Mouse (Mus musculus) Patski (cell line): ENCODE measurements at regions not wholly inside any gene's neighbourhood (a gene's known extent, or its start where the extent isn't known, plus 50 kb on each side); places are given as distances from the start of the nearest gene placed in this dataset.

Experiments
- ATAC-seq: fragments of 100-300 bp; one replicate; pipeline ENCODE4 v1.8.0; 2021
- CTCF ChIA-PET: fragments of 350-600 bp; sonication (Branson Sonifier 250); formaldehyde crosslinking; loops from one replicate; lab custom pipeline; 2022; ENCODE audit warnings: inconsistent platforms; lab: Charles Lee
- POLR2A ChIA-PET: fragments of 350-600 bp; sonication (Branson Sonifier 250); formaldehyde crosslinking; loops from one replicate; lab custom pipeline; 2022; ENCODE audit warnings: antibody characterized with exemption, inconsistent platforms; lab: Charles Lee
- DNase-seq: peaks from one replicate; pipeline ENCODE4 v3.0.0-alpha.2; 2011; ENCODE audit warnings: low read depth, low spot score
- H3K27me3 ChIP-seq: fragments of 371-371 bp; one replicate; pipeline ENCODE4 v1.5.1; 2021
- CTCF ChIP-seq: fragments of 100-300 bp; IDR thresholded peaks from one replicate; pipeline ENCODE4 v1.5.1; 2021
- in situ Hi-C: fragments of 300-500 bp; cut with MboI; formaldehyde crosslinking; loops from 3 replicates; pipeline ENCODE4 v1.11.1; 2018; ENCODE audit warnings: low pct_unique_long_range_greater_than_20kb, mixed read lengths

DNA sequence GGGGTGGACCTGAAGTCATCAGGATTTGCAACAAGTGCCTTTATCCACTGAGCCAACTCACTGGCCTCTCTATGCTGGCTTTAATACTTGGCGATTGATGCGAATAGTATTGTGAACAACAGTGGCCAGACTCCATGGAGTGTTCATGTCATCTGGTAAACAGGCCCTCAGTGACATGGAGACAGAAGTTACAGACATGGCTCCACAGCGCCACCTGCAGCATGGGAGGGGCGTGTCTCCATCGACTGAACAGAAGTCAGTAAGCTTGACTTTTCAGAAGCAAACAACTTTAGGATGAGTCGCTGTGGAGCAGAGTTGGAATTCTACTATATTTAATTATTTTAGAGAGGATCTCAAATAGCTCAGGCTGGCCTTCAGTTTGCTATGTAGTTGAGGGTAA, 74.0 kb upstream of the Foxk1 start:
- DNase-seq (no peak), ATAC-seq (no peak)
- peak; percentile 80 for TF ChIP-seq CTCF
- CTCF ChIA-PET: no interaction called here
- POLR2A ChIA-PET: no interaction called here
- in situ Hi-C loops: no loop called here
- peaks cover 4% of the 10 kb centered on the region for H3K27me3 ChIP-seq

- CTCF ChIA-PET: no interaction called here
- in situ Hi-C loops: no loop called here
- no peak for DNase-seq
- POLR2A ChIA-PET: no interaction called here
- ATAC-seq: no peak
- TF ChIP-seq CTCF: no peak
- H3K27me3 ChIP-seq: peaks cover 17% of the 10 kb centered on the region
These were observed 71.4 kb upstream of the Foxk1 start for GRCm38 (mm10) chr5:142329724-142330520.

DNA sequence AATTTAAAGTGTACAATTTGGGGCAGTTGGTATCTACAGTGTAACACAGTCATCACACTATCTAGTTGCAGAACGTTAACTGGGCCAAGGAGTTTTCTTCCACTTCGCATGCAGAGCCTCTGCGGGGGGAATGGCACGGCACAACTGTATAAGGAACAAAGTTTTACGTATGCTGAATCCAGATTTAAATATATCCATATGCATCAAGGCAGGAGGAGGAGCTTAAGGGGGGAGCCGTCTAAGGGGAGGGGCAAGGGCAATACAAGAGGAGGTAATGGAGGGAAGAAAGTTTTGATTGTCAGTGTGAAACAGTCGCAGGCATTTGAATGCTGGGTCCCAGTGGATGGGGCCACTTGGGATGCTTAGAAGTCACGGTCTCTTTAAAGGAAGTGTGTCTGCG, 68.6 kb upstream of the Foxk1 start:
- DNase-seq: no peak
- ChIA-PET CTCF (no interaction called here), POLR2A (no interaction called here)
- no peak for ATAC-seq
- TF ChIP-seq CTCF: no peak
- peaks cover 21% of the 10 kb centered on the region for H3K27me3 ChIP-seq
- in situ Hi-C loops: no loop called here

DNA sequence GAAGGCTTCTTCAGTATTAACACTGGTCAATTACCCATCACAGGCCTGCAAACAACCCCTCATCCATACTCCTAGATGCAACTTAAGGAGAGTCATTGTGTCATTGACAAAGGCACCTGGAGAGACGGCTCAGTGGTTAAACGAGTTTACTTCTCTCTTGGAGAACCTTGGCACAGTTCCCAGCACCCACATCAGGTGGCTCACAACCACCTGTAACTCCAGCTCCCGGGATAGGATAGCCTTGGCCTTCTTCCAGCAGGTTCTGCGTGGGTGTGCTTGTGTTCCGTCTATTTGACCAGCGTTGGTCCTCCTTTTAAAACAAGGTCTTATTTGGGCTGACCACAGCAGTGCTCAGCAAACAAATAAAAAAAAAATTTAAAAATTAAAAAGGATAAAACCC, 63.9 kb upstream of the Foxk1 start:
- peaks cover 24% of the 10 kb centered on the region for H3K27me3 ChIP-seq
- TF ChIP-seq CTCF: no peak
- ChIA-PET POLR2A (no interaction called here), CTCF (no interaction called here)
- DNase-seq (no peak), ATAC-seq (no peak)
- in situ Hi-C loops: no loop called here

GRCm38 (mm10) chr5:142338051-142338450, 63.2 kb upstream of the Foxk1 start:
- DNase-seq (no peak), ATAC-seq (no peak)
- no peak for TF ChIP-seq CTCF
- in situ Hi-C loops: no loop called here
- ChIA-PET POLR2A (no interaction called here), CTCF (no interaction called here)
- H3K27me3 ChIP-seq: peaks cover 21% of the 10 kb centered on the region

- peaks cover 8% of the 10 kb centered on the region for H3K27me3 ChIP-seq
- ChIA-PET CTCF (no interaction called here), POLR2A (no interaction called here)
- in situ Hi-C loops: no loop called here
- TF ChIP-seq CTCF: no peak
- DNase-seq (no peak), ATAC-seq (no peak)
These were observed 60.9 kb upstream of the Foxk1 start for GRCm38 (mm10) chr5:142340205-142341025.

- in situ Hi-C loops: no loop called here
- POLR2A ChIA-PET: no interaction called here
- ATAC-seq (no peak), DNase-seq (no peak)
- peaks cover 5% of the 10 kb centered on the region for H3K27me3 ChIP-seq
- CTCF ChIA-PET: no interaction called here
- TF ChIP-seq CTCF: no peak
These were observed 60.3 kb upstream of the Foxk1 start for GRCm38 (mm10) chr5:142341026-142341432.

- no peak for TF ChIP-seq CTCF
- in situ Hi-C loops: no loop called here
- CTCF ChIA-PET: no interaction called here
- H3K27me3 ChIP-seq: peaks cover 18% of the 10 kb centered on the region
- DNase-seq: no peak
- POLR2A ChIA-PET: interaction anchor here (0.5 kb wide), 1 partner anchor 12 kb away, joined by 8 read pairs; no protein-coding TSS in a partner anchor
- ATAC-seq: no peak
These were observed 54.8 kb upstream of the Foxk1 start for GRCm38 (mm10) chr5:142346454-142346853.

DNA sequence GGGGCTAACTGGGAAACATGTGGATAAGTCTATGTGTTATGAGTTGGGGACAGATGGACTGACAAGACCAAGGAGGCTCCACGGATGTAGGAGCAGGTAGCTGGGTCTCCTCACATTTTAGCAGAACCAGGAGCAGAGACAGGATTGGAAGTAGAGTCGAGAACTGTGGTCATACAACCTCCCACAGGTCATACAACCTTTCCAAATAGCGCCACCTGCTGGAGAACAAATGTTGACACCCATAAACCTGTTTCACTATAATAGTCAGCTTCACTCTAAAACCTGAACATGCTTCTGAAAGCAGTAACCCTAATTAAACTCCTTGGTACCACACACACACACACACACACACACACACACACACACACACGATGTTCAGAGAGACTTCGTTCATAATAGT, 50.7 kb upstream of the Foxk1 start:
- in situ Hi-C loops: no loop called here
- peak; percentile 42 for TF ChIP-seq CTCF
- CTCF ChIA-PET: interaction anchor here (1.2 kb wide), 1 partner anchor 98 kb away, joined by 3 read pairs; no protein-coding TSS in a partner anchor
- POLR2A ChIA-PET: no interaction called here
- peaks cover 15% of the 10 kb centered on the region for H3K27me3 ChIP-seq
- ATAC-seq (no peak), DNase-seq (no peak)
